Mouse (Mus musculus): ENCODE measurements around the gene Vsx2.

Vsx2 gene

DNA sequence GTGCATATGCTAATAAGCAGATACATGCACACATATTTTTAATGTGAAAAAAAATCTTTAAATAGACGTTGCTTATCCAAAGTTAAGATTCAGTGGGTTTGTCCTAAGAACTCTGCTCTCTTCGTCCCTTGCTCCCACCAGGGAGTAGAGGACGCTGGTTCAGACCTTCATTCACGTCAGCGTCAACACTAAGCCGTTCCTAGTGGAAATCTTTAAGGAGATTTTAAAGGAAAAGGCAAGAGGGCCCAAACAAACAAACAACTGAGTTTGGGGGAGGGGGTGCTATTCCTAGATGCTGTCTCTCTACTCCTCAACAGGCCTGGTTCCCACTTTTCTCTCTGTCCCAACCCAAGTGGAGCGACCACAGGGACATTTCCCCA lies 2.8 kb downstream of the Vsx2 start:
- DNase-seq: no peak

- DNase-seq: no peak
Measured at GRCm38 (mm10) chr12:84573094-84573493, 3.5 kb downstream of the Vsx2 start.

GRCm38 (mm10) chr12:84577768-84578439 lies 8.3 kb downstream of the Vsx2 start:
- DNase-seq: no peak

DNA sequence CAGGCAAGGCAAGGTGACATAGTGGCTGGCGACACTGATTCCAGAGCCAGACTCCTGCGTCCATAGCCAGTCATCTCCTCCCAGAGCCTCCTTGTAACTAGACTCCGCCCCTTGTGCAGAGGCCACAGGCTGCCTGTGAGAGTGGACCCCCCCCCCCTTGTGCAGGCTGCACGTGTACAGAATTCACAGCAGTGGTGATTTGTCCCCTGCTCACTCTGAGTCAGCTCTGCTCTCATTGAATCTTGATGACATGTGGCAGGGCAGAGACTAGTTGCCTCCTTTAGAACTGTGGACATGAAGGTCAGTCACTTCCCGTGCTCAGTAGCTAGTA lies 8.8 kb downstream of the Vsx2 start:
- DNase-seq: no peak

- no peak for DNase-seq
Measured at GRCm38 (mm10) chr12:84581285-84581684, 11.7 kb downstream of the Vsx2 start.

DNA sequence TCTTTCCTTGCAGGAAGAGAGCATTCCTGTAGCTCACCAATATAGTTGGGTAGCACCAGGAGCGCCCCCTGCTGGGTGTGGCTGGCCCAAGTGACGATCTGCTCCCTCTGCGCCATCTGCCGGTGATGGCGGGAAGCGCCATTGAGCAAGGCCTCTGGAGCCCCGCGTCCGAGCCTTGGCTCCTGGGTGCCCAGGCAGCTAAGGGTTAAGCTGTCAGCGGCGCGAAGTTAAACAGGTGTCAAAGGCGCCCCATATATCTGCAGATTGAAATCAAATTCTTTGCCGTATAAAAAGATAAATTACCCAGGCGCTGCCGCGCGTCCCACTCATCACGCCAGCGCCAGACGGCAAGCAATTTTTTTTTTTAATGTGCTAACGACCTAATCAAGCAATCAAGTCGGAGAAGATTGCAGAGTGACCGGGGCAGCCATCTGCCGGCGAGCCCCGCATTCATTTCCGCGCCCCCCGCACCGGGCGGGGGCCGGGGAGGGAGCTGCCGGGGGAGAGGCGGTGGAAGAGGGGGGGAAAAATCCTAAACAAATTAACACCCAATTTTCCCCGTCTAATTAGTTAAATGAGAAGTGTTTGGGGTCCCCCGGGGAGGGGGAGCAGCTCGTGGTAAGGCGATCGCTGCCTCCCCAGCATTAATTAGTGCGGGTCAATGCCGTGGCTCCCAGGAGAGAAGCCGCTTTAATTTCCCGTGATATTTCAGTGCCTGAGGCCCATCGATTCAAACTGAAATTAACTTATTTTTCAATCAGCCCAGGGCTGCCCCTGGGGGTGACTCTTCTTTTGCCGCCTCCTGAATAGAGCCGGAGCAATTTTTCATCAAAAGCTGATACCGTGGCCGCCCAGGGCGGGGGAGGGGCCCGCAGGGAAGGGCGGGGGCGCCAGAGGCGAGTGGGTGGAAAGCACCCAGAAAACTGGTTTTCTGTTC lies 20.5 kb downstream of the Vsx2 start:
- peak; percentile 99 for DNase-seq

- DNase-seq: no peak
Measured at GRCm38 (mm10) chr12:84598324-84598723, 28.8 kb downstream of the Vsx2 start.

GRCm38 (mm10) chr12:84604001-84604400 lies 34.4 kb downstream of the Vsx2 start:
- DNase-seq: no peak

GRCm38 (mm10) chr12:84605860-84606259 lies 36.3 kb downstream of the Vsx2 start:
- DNase-seq: peak in 1 of 2 experiments; percentile 45

- no peak for DNase-seq
Measured at GRCm38 (mm10) chr12:84611718-84612117, 42.2 kb downstream of the Vsx2 start.

GRCm38 (mm10) chr12:84612518-84612917 lies 43.0 kb downstream of the Vsx2 start:
- no peak for DNase-seq

GRCm38 (mm10) chr12:84614001-84614400 lies 44.4 kb downstream of the Vsx2 start:
- DNase-seq: no peak

DNA sequence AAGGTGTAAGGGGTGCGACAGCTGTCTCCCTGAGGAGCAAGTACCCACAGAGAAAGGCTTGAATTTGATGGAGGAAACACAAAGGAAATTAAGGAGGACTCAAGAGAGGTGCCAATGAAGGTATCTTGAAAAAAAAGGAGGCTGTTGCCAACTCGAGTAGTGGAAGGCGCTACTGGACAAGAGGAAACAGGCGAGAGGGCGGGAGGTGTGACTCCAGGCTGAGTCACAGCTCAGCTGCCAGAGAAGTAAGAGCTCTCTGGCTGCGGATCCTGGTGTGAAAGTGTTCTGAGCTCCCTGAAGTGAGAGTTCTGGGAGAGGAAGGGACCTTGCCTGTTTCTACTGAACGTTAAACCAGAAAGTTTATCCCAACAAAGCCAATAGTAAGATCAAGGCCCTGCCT lies 45.0 kb downstream of the Vsx2 start:
- no peak for DNase-seq

DNA sequence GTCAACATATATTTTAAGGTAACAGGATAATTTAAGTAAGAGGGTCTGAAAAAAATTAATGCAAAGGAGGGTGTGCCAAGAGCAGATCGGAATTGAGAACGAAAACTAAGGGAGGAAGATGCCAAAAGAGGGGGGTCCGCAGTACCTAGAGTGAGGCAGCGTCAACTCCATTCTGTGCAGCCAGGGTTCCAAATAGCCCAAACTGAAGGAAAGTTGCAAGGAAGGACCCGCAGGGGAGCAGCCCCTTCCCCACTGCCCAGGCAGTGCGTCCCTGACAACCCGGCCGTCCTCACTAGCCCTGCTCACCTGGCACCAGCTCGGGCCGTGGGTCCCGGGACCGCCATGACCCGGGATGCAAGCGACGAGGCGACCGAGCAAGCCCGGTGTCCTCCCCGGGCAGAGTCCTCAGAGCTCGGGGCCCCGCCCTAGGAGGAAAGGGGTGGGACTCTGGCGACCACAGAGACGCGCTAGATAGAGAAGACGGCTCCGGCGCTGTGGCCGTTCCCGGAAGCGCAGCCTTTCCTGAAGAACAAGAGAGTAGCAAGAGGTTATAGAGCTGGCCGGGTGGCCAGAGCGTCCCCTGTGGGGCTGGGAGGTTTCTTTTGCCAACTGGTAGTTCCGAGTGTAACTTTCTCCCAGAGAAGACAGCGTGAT lies 47.5 kb downstream of the Vsx2 start, which contains the start of gene Abcd4:
Gene Abcd4 (minus strand): TSS at position 437 of the 654 bp plus-strand sequence.
- DNase-seq: peak; percentile 93 to 96

- peak in 1 of 2 experiments; percentile 39 for DNase-seq
Measured at GRCm38 (mm10) chr12:84617663-84618062, 48.1 kb downstream of the Vsx2 start.

GRCm38 (mm10) chr12:84620975-84621374 lies 51.4 kb downstream of the Vsx2 start:
- no peak for DNase-seq

- DNase-seq: no peak
Measured at GRCm38 (mm10) chr12:84624601-84625000, 55.0 kb downstream of the Vsx2 start.

GRCm38 (mm10) chr12:84625116-84625515 lies 55.6 kb downstream of the Vsx2 start:
- DNase-seq: no peak

DNA sequence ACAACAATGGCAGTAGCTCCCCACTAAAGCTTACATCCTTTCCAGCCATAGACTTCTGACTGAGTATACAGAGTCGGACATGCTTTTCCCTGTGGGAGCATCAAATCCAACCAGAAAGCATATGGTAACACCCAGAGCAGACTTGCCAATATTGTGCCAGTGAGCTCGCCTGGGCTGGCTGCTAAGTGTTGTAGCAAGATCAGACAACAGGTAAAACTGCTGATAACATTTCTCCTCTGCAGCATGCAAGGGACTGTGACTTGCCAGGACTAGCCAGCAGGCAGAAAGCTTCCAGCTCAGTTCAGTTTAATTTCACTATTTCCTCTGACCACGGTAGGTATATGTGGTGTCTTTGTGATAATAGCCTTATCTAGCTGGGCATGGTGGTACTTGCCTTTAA lies 62.3 kb downstream of the Vsx2 start:
- no peak for DNase-seq

GRCm38 (mm10) chr12:84640253-84640652 lies 70.7 kb downstream of the Vsx2 start:
- DNase-seq: no peak

GRCm38 (mm10) chr12:84640654-84641053 lies 71.1 kb downstream of the Vsx2 start, which contains the start of gene Vrtn:
Gene Vrtn, plus strand, starts transcription at chr12:84641019.
- no peak for DNase-seq

All from cerebellum, postnatal 25 days (tissue).